Mouse (Mus musculus) MEL (cell line): ENCODE data around the gene D10Wsu102e. TPM values are rescaled to one million over a fixed set of nuclear protein-coding genes. Genes with fewer than 3 reads are reported as not detected.

Source experiments
- DNase-seq: peaks from one replicate; pipeline ENCODE4 v3.0.0; 2011; ENCODE audit warnings: low read depth, low spot score
- H3K27ac ChIP-seq: 2 replicates; pipeline ENCODE4 v1.5.1; 2012; ENCODE audit warnings: low read depth, mild to moderate bottlenecking, control low read depth, low read length, moderate library complexity; ENCODE audit not compliant: control insufficient read depth
- H3K27me3 ChIP-seq, 2 experiments: fragments of 150-350 bp in 1 of 2; sonication (generic) in 1 of 2; 2 replicates each; pipeline ENCODE4 v1.6.1; 2012; ENCODE audit warnings: low read length in 2 of 2, mild to moderate bottlenecking in 2 of 2, improper control_type of control experiment in 1 of 2, moderate library complexity in 1 of 2; ENCODE audit not compliant: insufficient read depth in 2 of 2, control insufficient read depth in 1 of 2
- H3K36me3 ChIP-seq, 2 experiments: 2 replicates each; pipeline ENCODE4 v1.6.1; 2012 to 2014; ENCODE audit warnings: low read length in 2 of 2, improper control_type of control experiment in 1 of 2, inconsistent platforms in 1 of 2, mild to moderate bottlenecking in 1 of 2; ENCODE audit not compliant: insufficient read depth in 2 of 2, control insufficient read depth in 1 of 2
- H3K4me1 ChIP-seq, 2 experiments: fragments of 150-350 bp in 1 of 2; sonication (generic) in 1 of 2; 2 replicates each; pipeline ENCODE4 v1.6.1; 2012; ENCODE audit warnings: low read length in 2 of 2, improper control_type of control experiment in 1 of 2, mild to moderate bottlenecking in 1 of 2; ENCODE audit not compliant: insufficient read depth in 2 of 2, control insufficient read depth in 1 of 2
- H3K4me3 ChIP-seq, 2 experiments: fragments of 150-350 bp in 1 of 2; sonication (generic) in 1 of 2; 2 replicates each; pipeline ENCODE4 v1.5.1; 2012; ENCODE audit warnings: low read depth in 2 of 2, low read length in 2 of 2, mild to moderate bottlenecking in 2 of 2, moderate library complexity in 2 of 2, control low read depth in 1 of 2, improper control_type of control experiment in 1 of 2; ENCODE audit not compliant: control insufficient read depth in 1 of 2, insufficient read depth in 1 of 2
- H3K79me2 ChIP-seq: 2 replicates; pipeline ENCODE4 v1.6.1; 2012; ENCODE audit warnings: mild to moderate bottlenecking, low read length, moderate library complexity; ENCODE audit not compliant: control insufficient read depth, poor library complexity, insufficient read depth
- H3K9ac ChIP-seq: 2 replicates; pipeline ENCODE4 v1.6.1; 2012; ENCODE audit warnings: low read depth, mild to moderate bottlenecking, control low read depth, low read length, moderate library complexity; ENCODE audit not compliant: control insufficient read depth, poor library complexity, severe bottlenecking
- H3K9me3 ChIP-seq: fragments of 150-350 bp; sonication (generic); replicated peaks from 2 replicates; pipeline ENCODE4 v1.6.1; 2012; ENCODE audit warnings: mild to moderate bottlenecking, low read length, improper control_type of control experiment, moderate library complexity; ENCODE audit not compliant: insufficient read depth
- BHLHE40 ChIP-seq: IDR thresholded peaks from 2 replicates; pipeline ENCODE4 v1.6.1; 2012; ENCODE audit warnings: low read depth, mild to moderate bottlenecking, inconsistent platforms, low read length, improper control_type of control experiment, borderline replicate concordance
- CHD2 ChIP-seq: IDR thresholded peaks from 2 replicates; pipeline ENCODE4 v1.6.1; 2011; ENCODE audit warnings: low read length, improper control_type of control experiment
- CTCF ChIP-seq, 3 experiments: IDR thresholded peaks in 2 of 3; conservative IDR thresholded peaks in 1 of 3; 2 replicates each; pipeline ENCODE4 v1.5.1; 2011 to 2012; ENCODE audit warnings: low read length in 3 of 3, low read depth in 2 of 3, mild to moderate bottlenecking in 2 of 3, improper control_type of control experiment in 1 of 3, inconsistent platforms in 1 of 3, mixed read lengths in 1 of 3, moderate library complexity in 1 of 3; ENCODE audit not compliant: control insufficient read depth in 1 of 3, insufficient read depth in 1 of 3, poor library complexity in 1 of 3, severe bottlenecking in 1 of 3
- E2F4 ChIP-seq: IDR thresholded peaks from 2 replicates; pipeline ENCODE4 v1.6.1; 2011; ENCODE audit warnings: low read depth, low read length, improper control_type of control experiment, borderline replicate concordance
- ELF1 ChIP-seq: IDR thresholded peaks from 2 replicates; pipeline ENCODE4 v1.6.1; 2014; ENCODE audit warnings: low read depth, mild to moderate bottlenecking, inconsistent platforms, low read length, improper control_type of control experiment, moderate library complexity
- EP300 ChIP-seq, 2 experiments: IDR thresholded peaks; 2 replicates each; pipeline ENCODE4 v1.6.1; 2011; ENCODE audit warnings: improper control_type of control experiment in 2 of 2, low read length in 2 of 2, low read depth in 1 of 2, mild to moderate bottlenecking in 1 of 2
- GABPA ChIP-seq: IDR thresholded peaks from 2 replicates; pipeline ENCODE4 v1.6.1; 2012; ENCODE audit warnings: low read depth, mild to moderate bottlenecking, inconsistent platforms, low read length, improper control_type of control experiment, moderate library complexity
- GATA1 ChIP-seq: IDR thresholded peaks from 2 replicates; pipeline ENCODE4 v1.6.1; 2011; ENCODE audit warnings: low read depth, low read length, improper control_type of control experiment
- HCFC1 ChIP-seq: IDR thresholded peaks from 2 replicates; pipeline ENCODE4 v1.6.1; 2012; ENCODE audit warnings: low read depth, mild to moderate bottlenecking, inconsistent platforms, low read length, improper control_type of control experiment, moderate library complexity
- JUND ChIP-seq: IDR thresholded peaks from 2 replicates; pipeline ENCODE4 v1.6.1; 2011; ENCODE audit warnings: low read depth, mild to moderate bottlenecking, improper control_type of control experiment, low read length
- KAT2A ChIP-seq: conservative IDR thresholded peaks from 2 replicates; pipeline ENCODE4 v1.6.1; 2012; ENCODE audit warnings: low read depth, low read length, improper control_type of control experiment, inconsistent platforms
- MAFK ChIP-seq: IDR thresholded peaks from 2 replicates; pipeline ENCODE4 v1.6.1; 2011; ENCODE audit warnings: low read depth, mild to moderate bottlenecking, low read length, improper control_type of control experiment, borderline replicate concordance
- MAX ChIP-seq: IDR thresholded peaks from 2 replicates; pipeline ENCODE4 v1.6.1; 2011; ENCODE audit warnings: low read length, improper control_type of control experiment
- MAZ ChIP-seq: IDR thresholded peaks from 2 replicates; pipeline ENCODE4 v1.6.1; 2012; ENCODE audit warnings: low read depth, mild to moderate bottlenecking, inconsistent platforms, low read length, improper control_type of control experiment
- MEF2A ChIP-seq: IDR thresholded peaks from 2 replicates; pipeline ENCODE4 v1.6.1; 2014; ENCODE audit warnings: low read depth, mild to moderate bottlenecking, inconsistent platforms, low read length, improper control_type of control experiment; ENCODE audit not compliant: poor library complexity, insufficient replicate concordance, severe bottlenecking; ENCODE audit errors: extremely low read depth
- MXI1 ChIP-seq: IDR thresholded peaks from 2 replicates; pipeline ENCODE4 v1.6.1; 2011; ENCODE audit warnings: mild to moderate bottlenecking, low read depth, low read length, improper control_type of control experiment
- NELFE ChIP-seq: IDR thresholded peaks from 2 replicates; pipeline ENCODE4 v1.6.1; 2011; ENCODE audit warnings: low read depth, low read length, improper control_type of control experiment
- RAD21 ChIP-seq: IDR thresholded peaks from 2 replicates; pipeline ENCODE4 v1.6.1; 2011; ENCODE audit warnings: mild to moderate bottlenecking, low read depth, low read length, improper control_type of control experiment
- SIN3A ChIP-seq: IDR thresholded peaks from 2 replicates; pipeline ENCODE4 v1.6.1; 2012; ENCODE audit warnings: low read length, improper control_type of control experiment, inconsistent platforms
- TAL1 ChIP-seq: IDR thresholded peaks from 2 replicates; pipeline ENCODE4 v1.6.1; 2012; ENCODE audit warnings: mild to moderate bottlenecking, inconsistent platforms, low read length, moderate library complexity, mixed read lengths
- TBP ChIP-seq: IDR thresholded peaks from 2 replicates; pipeline ENCODE4 v1.8.0; 2011; ENCODE audit warnings: low read depth, low read length, improper control_type of control experiment
- USF1 ChIP-seq: IDR thresholded peaks from 2 replicates; pipeline ENCODE4 v1.6.1; 2014; ENCODE audit warnings: low read depth, mild to moderate bottlenecking, inconsistent platforms, low read length, improper control_type of control experiment, moderate library complexity
- USF2 ChIP-seq, 2 experiments: IDR thresholded peaks; 2 replicates each; pipeline ENCODE4 v1.6.1; 2011 to 2012; ENCODE audit warnings: improper control_type of control experiment in 2 of 2, low read length in 2 of 2, borderline replicate concordance in 1 of 2, inconsistent platforms in 1 of 2, low read depth in 1 of 2, mild to moderate bottlenecking in 1 of 2; ENCODE audit not compliant: insufficient read depth in 1 of 2
- ZKSCAN1 ChIP-seq: IDR thresholded peaks from 2 replicates; pipeline ENCODE4 v1.6.1; 2012; ENCODE audit warnings: low read depth, mild to moderate bottlenecking, inconsistent platforms, low read length, improper control_type of control experiment, moderate library complexity
- ZMIZ1 ChIP-seq: IDR thresholded peaks from 2 replicates; pipeline ENCODE4 v1.6.1; 2012; ENCODE audit warnings: low read depth, mild to moderate bottlenecking, inconsistent platforms, low read length, improper control_type of control experiment, moderate library complexity
- ZNF384 ChIP-seq: IDR thresholded peaks from 2 replicates; pipeline ENCODE4 v1.6.1; 2012; ENCODE audit warnings: low read depth, mild to moderate bottlenecking, inconsistent platforms, low read length, improper control_type of control experiment
- polyA plus RNA-seq, 2 experiments: library from polyadenylated mRNA; stranded (reverse) in 1 of 2; unstranded in 1 of 2; fragments of >175 nt in 1 of 2; fragments of >200 nt in 1 of 2; gene quantifications; 2 replicates each; pipeline versions ENCODE4 v1.2.1 to v1.2.4; 2012; ENCODE audit warnings: low replicate concordance in 2 of 2, low read depth in 1 of 2; ENCODE audit not compliant: insufficient read length in 2 of 2, insufficient read depth in 1 of 2, missing spikeins in 1 of 2
- total RNA-seq: library from RNA; depleted of rRNA; stranded (reverse); fragments of 300-350 nt; gene quantifications from 2 replicates; pipeline ENCODE4 v1.2.3, GENCODE M21; 2012

The D10Wsu102e gene
- total and polyA plus RNA-seq, 3 experiments, result 1.9 to 2.7 (median 2.2) TPM

- no peaks in the 10 kb centered on the region for H3K36me3 ChIP-seq
- no peaks in the 10 kb centered on the region for H3K79me2 ChIP-seq
- no peak for DNase-seq
- H3K9me3 ChIP-seq, result no peaks in the 10 kb centered on the region
- no peak overlapping the region for H3K9ac ChIP-seq
- TF ChIP-seq BHLHE40 (no peak), MXI1 (no peak), CTCF (IDR thresholded peaks at IDR 0.05 in 2 of 3, conservative IDR thresholded peaks at IDR 0.05 in 1 of 3; ENCODE audit: control insufficient read depth in 1 of 3, insufficient read depth in 1 of 3, low read depth in 2 of 3, low read length in 3 of 3, poor library complexity in 1 of 3, severe bottlenecking in 1 of 3) (no peak), E2F4 (no peak), CHD2 (no peak), MAFK (no peak)
- TF ChIP-seq, all 39 proteins: peak for 0
- Histone ChIP-seq H3K27me3 (peaks cover 0 to 5% of the 10 kb centered on the region in 2 experiments; a peak in 2 of 4 replicates), H3K4me3 (no peak overlapping the region), H3K4me1 (no peaks in the 10 kb centered on the region), H3K27ac (no peak overlapping the region)
Measured at GRCm38 (mm10) chr10:83331811-83332210, 28.2 kb upstream of the D10Wsu102e start.

GRCm38 (mm10) chr10:83332581-83332980 lies 27.4 kb upstream of the D10Wsu102e start:
- Histone ChIP-seq H3K27me3 (peaks cover 0 to 5% of the 10 kb centered on the region in 2 experiments; a peak in 2 of 4 replicates), H3K27ac (no peak overlapping the region), H3K9ac (no peak overlapping the region), H3K36me3 (no peaks in the 10 kb centered on the region), H3K9me3 (no peaks in the 10 kb centered on the region), H3K4me1 (no peaks in the 10 kb centered on the region), H3K79me2 (no peaks in the 10 kb centered on the region), H3K4me3 (no peak overlapping the region)
- no peak for DNase-seq
- TF ChIP-seq EP300 (IDR thresholded peaks at IDR 0.05; ENCODE audit: low read depth in 1 of 2, low read length in 2 of 2) (no peak), MAZ (no peak), USF2 (IDR thresholded peaks at IDR 0.05; ENCODE audit: borderline replicate concordance in 1 of 2, insufficient read depth in 1 of 2, low read depth in 1 of 2, low read length in 2 of 2) (no peak), MXI1 (no peak), ZNF384 (no peak), NELFE (no peak), KAT2A (no peak), MAX (no peak), MAFK (no peak), GABPA (no peak)

GRCm38 (mm10) chr10:83336336-83336735 lies 23.7 kb upstream of the D10Wsu102e start:
- H3K79me2 ChIP-seq, result no peaks in the 10 kb centered on the region
- no peaks in the 10 kb centered on the region for H3K36me3 ChIP-seq
- H3K27ac ChIP-seq, result no peak overlapping the region
- no peak overlapping the region for H3K4me3 ChIP-seq
- no peaks in the 10 kb centered on the region for H3K9me3 ChIP-seq
- DNase-seq, result no peak
- H3K4me1 ChIP-seq, result no peaks in the 10 kb centered on the region
- no peak overlapping the region for H3K9ac ChIP-seq
- H3K27me3 ChIP-seq, result peaks cover 0 to 5% of the 10 kb centered on the region in 2 experiments; a peak in 2 of 4 replicates
- TF ChIP-seq TBP, result no peak
- TF ChIP-seq NELFE, result no peak
- TF ChIP-seq CHD2, result no peak
- no peak for TF ChIP-seq CTCF (IDR thresholded peaks at IDR 0.05 in 2 of 3, conservative IDR thresholded peaks at IDR 0.05 in 1 of 3; ENCODE audit: control insufficient read depth in 1 of 3, insufficient read depth in 1 of 3, low read depth in 2 of 3, low read length in 3 of 3, poor library complexity in 1 of 3, severe bottlenecking in 1 of 3)
- TF ChIP-seq BHLHE40, result no peak
- no peak for TF ChIP-seq ZMIZ1
- no peak for TF ChIP-seq JUND
- no peak for TF ChIP-seq MEF2A
- no peak for TF ChIP-seq USF1
- TF ChIP-seq GABPA, result no peak
- TF ChIP-seq ZNF384, result no peak
- no peak for TF ChIP-seq ELF1
- no peak for TF ChIP-seq GATA1
- no peak for TF ChIP-seq SIN3A
- no peak for TF ChIP-seq ZKSCAN1
- TF ChIP-seq HCFC1, result no peak
- no peak for TF ChIP-seq TAL1
- TF ChIP-seq RAD21, result no peak
